Mouse (Mus musculus): ENCODE measurements around the gene Tmem242. TPM values are rescaled to one million over a fixed set of nuclear protein-coding genes. Genes with fewer than 3 reads are reported as not detected.

The Tmem242 gene
- total and polyA plus RNA-seq, 3 experiments = 68.9 to 83.1 (median 80.4) TPM

- peaks cover 4% of the 10 kb centered on the region for H3K9me3 ChIP-seq (replicated peaks; ENCODE audit: low read length)
- H3K27ac ChIP-seq (ENCODE audit: insufficient read depth, low read depth) = no peak overlapping the region
- H3K4me3 ChIP-seq (replicated peaks in 1 of 3; ENCODE audit: low read depth in 2 of 3, low read length in 2 of 3, poor library complexity in 1 of 3) = no peak overlapping the region
- peaks cover 2 to 16% of the 10 kb centered on the region in 2 experiments; a peak in 3 of 4 replicates for H3K4me1 ChIP-seq (ENCODE audit: control insufficient read depth in 1 of 2, insufficient read depth in 2 of 2)
- in situ Hi-C loops (cut with MboI; ENCODE audit: low pct_ligation_motif_present, low pct_unique_long_range_greater_than_20kb, low sequenced_read_pairs) (no loop called here), dilution Hi-C loops (cut with MboI; ENCODE audit: extremely low pct_ligation_motif_present, extremely low pct_unique_long_range_greater_than_20kb, low sequenced_read_pairs) (no loop called here)
- H3K27me3 ChIP-seq (replicated peaks) = no peaks in the 10 kb centered on the region
- TF ChIP-seq CTCF (conservative IDR thresholded peaks at IDR 0.05 in 1 of 2, IDR thresholded peaks at IDR 0.05 in 1 of 2; ENCODE audit: low read depth in 2 of 2, low read length in 2 of 2) (peak in 1 of 2 experiments; percentile 82; a peak in 3 of 4 replicates), RAD21 (IDR thresholded peaks at IDR 0.05; ENCODE audit: low read depth, low read length) (peak; percentile 16), GABPA (IDR thresholded peaks at IDR 0.05; ENCODE audit: insufficient replicate concordance, low read depth, low read length) (no peak), PAX5 (IDR thresholded peaks at IDR 0.05; ENCODE audit: low read length) (no peak), MAX (IDR thresholded peaks at IDR 0.05; ENCODE audit: low read length) (0 out of 2 replicates have a peak, but pooled peaks have one; percentile 11), ELF1 (IDR thresholded peaks at IDR 0.05; ENCODE audit: low read depth, low read length) (0 out of 2 replicates have a peak, but pooled peaks have one; percentile 17), SMC3 (IDR thresholded peaks at IDR 0.05; ENCODE audit: low read depth, low read length) (peak; percentile 46)
- H3K36me3 ChIP-seq (replicated peaks in 1 of 2; ENCODE audit: control insufficient read depth in 1 of 2, insufficient read depth in 1 of 2, low read length in 1 of 2) = no peaks in the 10 kb centered on the region
- H3K4me2 ChIP-seq (ENCODE audit: insufficient read depth, low read depth, poor library complexity, severe bottlenecking) = peak overlapping the region; percentile 64; the same call in 1 of the 2 replicates
- H3K79me2 ChIP-seq (replicated peaks; ENCODE audit: control insufficient read depth, extremely low read depth, insufficient read depth, poor library complexity, severe bottlenecking) = no peaks in the 10 kb centered on the region
- H3K9ac ChIP-seq (ENCODE audit: insufficient read depth, low read depth) = peak overlapping the region; percentile 27; the same call in 1 of the 2 replicates
- peak; percentile 67 for DNase-seq (ENCODE audit: extremely low read depth)
Observed at GRCm38 (mm10) chr17:5402069-5402468, 38.0 kb downstream of the Tmem242 start.

GRCm38 (mm10) chr17:5401288-5401687, 38.8 kb downstream of the Tmem242 start:
- Histone ChIP-seq H3K9me3 (replicated peaks; ENCODE audit: low read length) (peaks cover 4% of the 10 kb centered on the region), H3K9ac (ENCODE audit: insufficient read depth, low read depth) (no peak overlapping the region), H3K4me1 (ENCODE audit: control insufficient read depth in 1 of 2, insufficient read depth in 2 of 2) (peaks cover 2 to 16% of the 10 kb centered on the region in 2 experiments; a peak in 3 of 4 replicates), H3K4me2 (ENCODE audit: insufficient read depth, low read depth, poor library complexity, severe bottlenecking) (no peak overlapping the region), H3K79me2 (replicated peaks; ENCODE audit: control insufficient read depth, extremely low read depth, insufficient read depth, poor library complexity, severe bottlenecking) (no peaks in the 10 kb centered on the region), H3K27ac (ENCODE audit: insufficient read depth, low read depth) (no peak overlapping the region), H3K4me3 (replicated peaks in 1 of 3; ENCODE audit: low read depth in 2 of 3, low read length in 2 of 3, poor library complexity in 1 of 3) (no peak overlapping the region), H3K36me3 (replicated peaks in 1 of 2; ENCODE audit: control insufficient read depth in 1 of 2, insufficient read depth in 1 of 2, low read length in 1 of 2) (no peaks in the 10 kb centered on the region), H3K27me3 (replicated peaks) (no peaks in the 10 kb centered on the region)
- in situ Hi-C loops (cut with MboI; ENCODE audit: low pct_ligation_motif_present, low pct_unique_long_range_greater_than_20kb, low sequenced_read_pairs) = no loop called here
- DNase-seq (ENCODE audit: extremely low read depth) = no peak
- TF ChIP-seq GABPA (IDR thresholded peaks at IDR 0.05; ENCODE audit: insufficient replicate concordance, low read depth, low read length) = no peak
- TF ChIP-seq JUND (conservative IDR thresholded peaks at IDR 0.05; ENCODE audit: low read depth, low read length) = no peak
- no peak for TF ChIP-seq EP300 (IDR thresholded peaks at IDR 0.05; ENCODE audit: low read length)
- TF ChIP-seq RAD21 (IDR thresholded peaks at IDR 0.05; ENCODE audit: low read depth, low read length) = no peak
- TF ChIP-seq NELFE (IDR thresholded peaks at IDR 0.05; ENCODE audit: low read depth, low read length) = no peak
- no peak for TF ChIP-seq RCOR1 (conservative IDR thresholded peaks at IDR 0.05; ENCODE audit: low read depth, low read length)
- no peak for TF ChIP-seq ELF1 (IDR thresholded peaks at IDR 0.05; ENCODE audit: low read depth, low read length)
- no peak for TF ChIP-seq SMC3 (IDR thresholded peaks at IDR 0.05; ENCODE audit: low read depth, low read length)
- TF ChIP-seq MAZ (IDR thresholded peaks at IDR 0.05; ENCODE audit: low read depth, low read length) = no peak
- no peak for TF ChIP-seq JUN (IDR thresholded peaks at IDR 0.05; ENCODE audit: insufficient read depth, low read depth, low read length)
- no peak for TF ChIP-seq BHLHE40 (IDR thresholded peaks at IDR 0.05; ENCODE audit: low read depth, low read length)
- no peak for TF ChIP-seq KAT2A (IDR thresholded peaks at IDR 0.05; ENCODE audit: insufficient replicate concordance, low read length)
- no peak for TF ChIP-seq SIN3A (IDR thresholded peaks at IDR 0.05; ENCODE audit: low read length)
- no peak for TF ChIP-seq POLR2AphosphoS2 (IDR thresholded peaks at IDR 0.05; ENCODE audit: low read depth, low read length)
- no peak for TF ChIP-seq ZC3H11A (IDR thresholded peaks at IDR 0.05; ENCODE audit: low read depth, low read length)
- TF ChIP-seq ZKSCAN1 (IDR thresholded peaks at IDR 0.05; ENCODE audit: borderline replicate concordance, low read depth, low read length) = no peak
- TF ChIP-seq HCFC1 (IDR thresholded peaks at IDR 0.05; ENCODE audit: low read depth, low read length) = no peak
- no peak for TF ChIP-seq ETS1 (conservative IDR thresholded peaks at IDR 0.05; ENCODE audit: low read depth, low read length)
- no peak for TF ChIP-seq USF2 (conservative IDR thresholded peaks at IDR 0.05; ENCODE audit: low read depth, low read length)
- dilution Hi-C loops (cut with MboI; ENCODE audit: extremely low pct_ligation_motif_present, extremely low pct_unique_long_range_greater_than_20kb, low sequenced_read_pairs) = no loop called here
